Comparison of ENCODE assay signal across 16 mouse cellular contexts in the genomic region with DNA sequence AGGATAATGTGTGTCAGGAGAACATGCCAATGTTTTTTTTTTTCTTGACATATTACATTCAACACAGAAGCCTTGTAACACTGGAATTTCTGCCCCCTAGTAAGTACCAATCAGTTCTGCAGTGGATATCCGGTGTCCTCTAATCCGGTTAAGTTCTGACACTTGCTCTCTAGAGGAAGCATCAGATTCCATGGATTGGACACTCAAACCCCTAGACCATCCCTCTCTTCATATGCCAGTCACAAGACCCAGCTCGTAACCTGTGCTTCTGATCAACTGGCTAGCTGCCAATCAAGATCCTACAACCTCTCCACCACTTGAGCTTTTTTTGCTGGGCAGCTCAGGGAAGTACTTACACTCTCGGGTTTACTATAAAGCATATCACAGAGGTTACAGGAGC. TPM values are rescaled to one million over a fixed set of nuclear protein-coding genes. Genes with fewer than 3 reads are reported as not detected.
DNase-seq lines count a peak whose midpoint lies in the region; ATAC-seq and TF ChIP-seq lines count a peak whose summit lies in the region.
"Had no signal": no experiment of that assay in that cellular context is flagged by ENCODE, and none has a peak within 500 bp of the region (broad histone marks: within the 10 kb centered on the region; RNA-seq: fewer than 3 reads in every experiment).

No protein-coding gene starts in this region.

- no peak overlapping the region for H3K4me2 ChIP-seq in heart, embryonic 16.5 days (ENCODE audit: low read depth, low read length)
- H3K4me2 ChIP-seq in lung, embryonic 15.5 days = no peak overlapping the region
- H3K4me2 ChIP-seq: embryonic facial prominence, embryonic 12.5 days; forebrain, embryonic 13.5 days; hindbrain, embryonic 15.5 days; midbrain, embryonic 12.5 days had no signal

- peak overlapping the region; percentile 72 for H3K27ac ChIP-seq in heart, embryonic 16.5 days (ENCODE audit: low read length)
- H3K27ac ChIP-seq in lung, embryonic 15.5 days = peak overlapping the region; percentile 37
- peak overlapping the region; percentile 17; the same call in 1 of the 2 replicates for H3K27ac ChIP-seq in bone marrow, adult 2 months (ENCODE audit: control insufficient read depth, insufficient read depth, low read depth, low read length, poor library complexity)
- peak overlapping the region; percentile 99; the same call in 1 of the 2 replicates for H3K27ac ChIP-seq in macrophage
- H3K27ac ChIP-seq: embryonic facial prominence, embryonic 12.5 days; hindbrain, embryonic 15.5 days; liver, embryonic 14.5 days had no signal

- H3K27me3 ChIP-seq in heart, embryonic 16.5 days (ENCODE audit: control insufficient read depth, insufficient read depth, low read length) = no peaks in the 10 kb centered on the region
- H3K27me3 ChIP-seq in lung, embryonic 15.5 days = no peaks in the 10 kb centered on the region
- H3K27me3 ChIP-seq: embryonic facial prominence, embryonic 12.5 days; forebrain, embryonic 13.5 days; hindbrain, embryonic 15.5 days; midbrain, embryonic 12.5 days had no signal

- DNase-seq in heart, adult 18-20 months = no peak
- no peak for DNase-seq in lung, postnatal 36 days
- no peak for DNase-seq in gastrocnemius, adult 18-20 months (ENCODE audit: low spot score)
- DNase-seq: cerebellum, adult 11 months; cerebellum, postnatal 36 days; layer of hippocampus, adult 9-11 months had no signal

- TF ChIP-seq CTCF in bone marrow, adult 2 months (IDR thresholded peaks at IDR 0.05; ENCODE audit: control insufficient read depth, insufficient read depth, low read length) = no peak

- WGBS in heart, embryonic 16.5 days = 58% methylated on average over 4 of the region's 4 CpGs
- WGBS in lung, embryonic 15.5 days = 56% methylated on average over 4 of the region's 4 CpGs
- 24% methylated on average over 4 of the region's 4 CpGs for WGBS in bone marrow, adult 2 months
- WGBS in macrophage (ENCODE audit: missing documents) = 37% methylated on average over 4 of the region's 4 CpGs

- H3K9ac ChIP-seq in heart, embryonic 16.5 days (ENCODE audit: low read length) = no peak overlapping the region
- no peak overlapping the region for H3K9ac ChIP-seq in lung, embryonic 15.5 days
- H3K9ac ChIP-seq: embryonic facial prominence, embryonic 12.5 days; forebrain, embryonic 13.5 days; hindbrain, embryonic 15.5 days; liver, embryonic 14.5 days; midbrain, embryonic 12.5 days had no signal

- no peaks in the 10 kb centered on the region for H3K36me3 ChIP-seq in heart, embryonic 16.5 days (ENCODE audit: control insufficient read depth, insufficient read depth)
- H3K36me3 ChIP-seq in lung, embryonic 15.5 days = no peaks in the 10 kb centered on the region
- H3K36me3 ChIP-seq in macrophage (ENCODE audit: inconsistent target) = peaks cover 2% of the 10 kb centered on the region; the same call in 1 of the 2 replicates
- H3K36me3 ChIP-seq: embryonic facial prominence, embryonic 12.5 days; hindbrain, embryonic 15.5 days had no signal

- no peaks in the 10 kb centered on the region for H3K9me3 ChIP-seq in heart, embryonic 16.5 days (replicated peaks; ENCODE audit: control insufficient read depth, low read length)
- H3K9me3 ChIP-seq in lung, embryonic 15.5 days = no peaks in the 10 kb centered on the region
- H3K9me3 ChIP-seq: embryonic facial prominence, embryonic 12.5 days; forebrain, embryonic 13.5 days; hindbrain, embryonic 15.5 days; midbrain, embryonic 12.5 days had no signal

- H3K79me2 ChIP-seq in macrophage (ENCODE audit: inconsistent target) = peaks cover 94% of the 10 kb centered on the region

- no peak for ATAC-seq in heart, embryonic 16.5 days (replicated peaks; ENCODE audit: extremely low read depth, insufficient read depth, low FRiP score)
- ATAC-seq in lung, embryonic 15.5 days (ENCODE audit: borderline replicate concordance, extremely low read depth, low FRiP score, low TSS enrichment) = no peak
- ATAC-seq: forebrain, embryonic 13.5 days had no signal

- peaks cover 12% of the 10 kb centered on the region for H3K4me1 ChIP-seq in heart, embryonic 16.5 days (ENCODE audit: control insufficient read depth, insufficient read depth, low read length)
- H3K4me1 ChIP-seq in lung, embryonic 15.5 days = peaks cover 5% of the 10 kb centered on the region; the same call in 1 of the 2 replicates
- peaks cover 10% of the 10 kb centered on the region for H3K4me1 ChIP-seq in bone marrow, adult 2 months (ENCODE audit: control insufficient read depth, insufficient read depth, low read length)
- H3K4me1 ChIP-seq: forebrain, embryonic 13.5 days; midbrain, embryonic 12.5 days had no signal

- no peak overlapping the region for H3K4me3 ChIP-seq in heart, embryonic 16.5 days (ENCODE audit: low read length)
- H3K4me3 ChIP-seq in lung, embryonic 15.5 days = no peak overlapping the region
- no peak overlapping the region for H3K4me3 ChIP-seq in bone marrow, adult 2 months (replicated peaks; ENCODE audit: control insufficient read depth, low read depth, low read length)
- no peak overlapping the region for H3K4me3 ChIP-seq in macrophage (ENCODE audit: inconsistent target)
- H3K4me3 ChIP-seq: embryonic facial prominence, embryonic 12.5 days; forebrain, embryonic 13.5 days; hindbrain, embryonic 15.5 days; midbrain, embryonic 12.5 days; myocyte had no signal

- TF ChIP-seq POLR2A in bone marrow, adult 2 months (IDR thresholded peaks at IDR 0.05; ENCODE audit: borderline replicate concordance, control insufficient read depth, low read depth, low read length) = no peak

RNA-seq across cellular contexts. Expression of gene Rassf2, which starts 8.4 kb away (rescaled TPM):
- polyA plus RNA-seq in heart, embryonic 16.5 days (2015; fragmentation: Nextera tagmentation; extraction: Ambion mirVana) = 10.6 and 12.5 TPM in 2 replicates
- total RNA-seq in heart, adult 18-20 months (2021) = 10 to 100 TPM in 1 of 2 experiments, 1 to 10 TPM in 1; 7.7 to 11.7 TPM
- polyA plus RNA-seq in lung, embryonic 15.5 days (2015; fragmentation: Nextera tagmentation; extraction: Ambion mirVana) = 11.9 and 13.5 TPM in 2 replicates
- polyA plus RNA-seq in bone marrow, adult 2 months (2011; ENCODE audit: insufficient read depth, insufficient read length, low replicate concordance, missing spikeins) = 17.9 and 35.7 TPM in 2 replicates
- total RNA-seq in macrophage (2018; cell fraction: chromatin; rRNA removed) = 100 to 1,000 TPM in 15 of 26 experiments, 10 to 100 TPM in 11; 23.3 to 256 (median 125) TPM
- 100 to 1,000 TPM in 11 of 26 experiments, 10 to 100 TPM in 15; 49.1 to 135 (median 96.8) TPM for total RNA-seq in macrophage (2018; cell fraction: cytosol; rRNA removed)
- total RNA-seq in macrophage (2018; cell fraction: nucleus; rRNA removed) = 100 to 1,000 TPM in 10 of 26 experiments, 10 to 100 TPM in 16; 41.2 to 213 (median 88.6) TPM
- 73.9 to 95.6 TPM (median 92.2 TPM) in 3 replicates for polyA plus RNA-seq in macrophage (2018)
- 1 to 10 TPM; 4.3 to 5.1 TPM for total RNA-seq in gastrocnemius, adult 18-20 months (2021)

Comparison
In these comparisons a context has a peak if more than half of its experiments do, and no peak if none do; other contexts are left out.
1. H3K27ac ChIP-seq: peak in every context shown above with its lines; median percentile 99 in macrophage; 72 in heart, embryonic 16.5 days; 37 in lung, embryonic 15.5 days; 17 in bone marrow, adult 2 months.